Mouse (Mus musculus): ENCODE results near the gene AC140267.1. TPM values are rescaled to one million over a fixed set of nuclear protein-coding genes. Genes with fewer than 3 reads are reported as not detected.

AC140267.1 gene
- total and polyA plus RNA-seq, 2 experiments from 2014 or later: not detected

GRCm38 (mm10) chr15:80202111-80202775 is 33.4 kb upstream of the AC140267.1 start:
- no peak overlapping the region for H3K4me3 ChIP-seq (ENCODE audit: low read depth, low read length)
- H3K4me1 ChIP-seq (ENCODE audit: insufficient read depth): no peaks in the 10 kb centered on the region
- H3K27me3 ChIP-seq (ENCODE audit: insufficient read depth, low read length): no peaks in the 10 kb centered on the region
- no peaks in the 10 kb centered on the region for H3K36me3 ChIP-seq (ENCODE audit: insufficient read depth)
- no peak overlapping the region for H3K4me2 ChIP-seq (ENCODE audit: low read depth)
- 65% methylated on average over 6 of the region's 6 CpGs for WGBS
- H3K9me3 ChIP-seq (ENCODE audit: low read length): no peaks in the 10 kb centered on the region
- no peak overlapping the region for H3K27ac ChIP-seq (ENCODE audit: low read depth, low read length)
- no peak for TF ChIP-seq CTCF (IDR thresholded peaks at IDR 0.05; ENCODE audit: low read depth)
- H3K9ac ChIP-seq: no peak overlapping the region
- ATAC-seq (0 out of 2 replicates have a peak, but pooled peaks have one; percentile 8), DNase-seq (peak; percentile 36)

- no peaks in the 10 kb centered on the region for H3K9me3 ChIP-seq (ENCODE audit: low read length)
- no peak for DNase-seq
- no peak overlapping the region for H3K4me2 ChIP-seq (ENCODE audit: low read depth)
- H3K27me3 ChIP-seq (ENCODE audit: insufficient read depth, low read length): no peaks in the 10 kb centered on the region
- ATAC-seq: no peak
- no peak for TF ChIP-seq CTCF (IDR thresholded peaks at IDR 0.05; ENCODE audit: low read depth)
- H3K4me3 ChIP-seq (ENCODE audit: low read depth, low read length): no peak overlapping the region
- no peaks in the 10 kb centered on the region for H3K4me1 ChIP-seq (ENCODE audit: insufficient read depth)
- H3K36me3 ChIP-seq (ENCODE audit: insufficient read depth): no peaks in the 10 kb centered on the region
- WGBS: 42% methylated on average over 4 of the region's 4 CpGs
- H3K27ac ChIP-seq (ENCODE audit: low read depth, low read length): no peak overlapping the region
- H3K9ac ChIP-seq: no peak overlapping the region
Observed at GRCm38 (mm10) chr15:80203406-80203805, 32.2 kb upstream of the AC140267.1 start.

- H3K4me3 ChIP-seq (ENCODE audit: low read depth, low read length): no peak overlapping the region
- no peaks in the 10 kb centered on the region for H3K4me1 ChIP-seq (ENCODE audit: insufficient read depth)
- no peak overlapping the region for H3K27ac ChIP-seq (ENCODE audit: low read depth, low read length)
- H3K36me3 ChIP-seq (ENCODE audit: insufficient read depth): peaks cover 3% of the 10 kb centered on the region; the same call in 1 of the 2 replicates
- ATAC-seq: no peak
- DNase-seq: no peak
- H3K27me3 ChIP-seq (ENCODE audit: insufficient read depth, low read length): no peaks in the 10 kb centered on the region
- H3K9ac ChIP-seq: no peak overlapping the region
- no peak for TF ChIP-seq CTCF (IDR thresholded peaks at IDR 0.05; ENCODE audit: low read depth)
- H3K4me2 ChIP-seq (ENCODE audit: low read depth): no peak overlapping the region
- 87% methylated on average over 3 of the region's 3 CpGs for WGBS
- no peaks in the 10 kb centered on the region for H3K9me3 ChIP-seq (ENCODE audit: low read length)
Observed at GRCm38 (mm10) chr15:80206057-80206565, 29.5 kb upstream of the AC140267.1 start.

- no peak for TF ChIP-seq CTCF (IDR thresholded peaks at IDR 0.05; ENCODE audit: low read depth)
- Histone ChIP-seq H3K36me3 (ENCODE audit: insufficient read depth) (peaks cover 21% of the 10 kb centered on the region), H3K9ac (no peak overlapping the region), H3K9me3 (ENCODE audit: low read length) (no peaks in the 10 kb centered on the region), H3K4me3 (ENCODE audit: low read depth, low read length) (no peak overlapping the region), H3K4me2 (ENCODE audit: low read depth) (no peak overlapping the region), H3K27ac (ENCODE audit: low read depth, low read length) (no peak overlapping the region), H3K4me1 (ENCODE audit: insufficient read depth) (no peaks in the 10 kb centered on the region), H3K27me3 (ENCODE audit: insufficient read depth, low read length) (no peaks in the 10 kb centered on the region)
- WGBS: 17% methylated on average over 4 of the region's 4 CpGs
- no peak for DNase-seq
- no peak for ATAC-seq
Observed at GRCm38 (mm10) chr15:80208446-80208845, 27.2 kb upstream of the AC140267.1 start.

- H3K27ac ChIP-seq (ENCODE audit: low read depth, low read length): no peak overlapping the region
- H3K4me3 ChIP-seq (ENCODE audit: low read depth, low read length): no peak overlapping the region
- no peaks in the 10 kb centered on the region for H3K27me3 ChIP-seq (ENCODE audit: insufficient read depth, low read length)
- H3K9ac ChIP-seq: no peak overlapping the region
- no peaks in the 10 kb centered on the region for H3K4me1 ChIP-seq (ENCODE audit: insufficient read depth)
- H3K36me3 ChIP-seq (ENCODE audit: insufficient read depth): peaks cover 36% of the 10 kb centered on the region
- ATAC-seq: no peak
- no peak overlapping the region for H3K4me2 ChIP-seq (ENCODE audit: low read depth)
- H3K9me3 ChIP-seq (ENCODE audit: low read length): no peaks in the 10 kb centered on the region
- TF ChIP-seq CTCF (IDR thresholded peaks at IDR 0.05; ENCODE audit: low read depth): no peak
- DNase-seq: no peak
Observed at GRCm38 (mm10) chr15:80213688-80214087, 21.9 kb upstream of the AC140267.1 start.

GRCm38 (mm10) chr15:80215716-80216479 is 19.7 kb upstream of the AC140267.1 start:
- peak; percentile 43 for DNase-seq
- WGBS: 19% methylated on average over 10 of the region's 10 CpGs
- ATAC-seq: peak; percentile 45

GRCm38 (mm10) chr15:80216480-80216820 is 19.2 kb upstream of the AC140267.1 start:
- no peak for TF ChIP-seq CTCF (IDR thresholded peaks at IDR 0.05; ENCODE audit: low read depth)
- Histone ChIP-seq H3K9ac (no peak overlapping the region), H3K27me3 (ENCODE audit: insufficient read depth, low read length) (no peaks in the 10 kb centered on the region), H3K4me1 (ENCODE audit: insufficient read depth) (no peaks in the 10 kb centered on the region), H3K9me3 (ENCODE audit: low read length) (no peaks in the 10 kb centered on the region), H3K36me3 (ENCODE audit: insufficient read depth) (peaks cover 29% of the 10 kb centered on the region), H3K4me3 (ENCODE audit: low read depth, low read length) (no peak overlapping the region), H3K4me2 (ENCODE audit: low read depth) (no peak overlapping the region), H3K27ac (ENCODE audit: low read depth, low read length) (no peak overlapping the region)
- no peak for ATAC-seq
- 73% methylated on average over 9 of the region's 9 CpGs for WGBS
- DNase-seq: no peak

More at GRCm38 (mm10) chr15:80215716-80216479, 19.7 kb upstream of the AC140267.1 start:
- H3K27ac ChIP-seq (ENCODE audit: low read depth, low read length): no peak overlapping the region
- no peak overlapping the region for H3K4me2 ChIP-seq (ENCODE audit: low read depth)
- peak; percentile 56 for TF ChIP-seq CTCF (IDR thresholded peaks at IDR 0.05; ENCODE audit: low read depth)
- peaks cover 35% of the 10 kb centered on the region for H3K36me3 ChIP-seq (ENCODE audit: insufficient read depth)
- no peak overlapping the region for H3K4me3 ChIP-seq (ENCODE audit: low read depth, low read length)
- H3K9me3 ChIP-seq (ENCODE audit: low read length): no peaks in the 10 kb centered on the region
- H3K9ac ChIP-seq: no peak overlapping the region
- no peaks in the 10 kb centered on the region for H3K27me3 ChIP-seq (ENCODE audit: insufficient read depth, low read length)
- no peaks in the 10 kb centered on the region for H3K4me1 ChIP-seq (ENCODE audit: insufficient read depth)

Data from forebrain, postnatal 0 days (tissue).